Mouse (Mus musculus): ENCODE results near the gene Gm10273. TPM values are rescaled to one million over a fixed set of nuclear protein-coding genes. Genes with fewer than 3 reads are reported as not detected.

The Gm10273 gene
- total RNA-seq, 2 experiments from 2014 or later, result 146 to 148 TPM

DNA sequence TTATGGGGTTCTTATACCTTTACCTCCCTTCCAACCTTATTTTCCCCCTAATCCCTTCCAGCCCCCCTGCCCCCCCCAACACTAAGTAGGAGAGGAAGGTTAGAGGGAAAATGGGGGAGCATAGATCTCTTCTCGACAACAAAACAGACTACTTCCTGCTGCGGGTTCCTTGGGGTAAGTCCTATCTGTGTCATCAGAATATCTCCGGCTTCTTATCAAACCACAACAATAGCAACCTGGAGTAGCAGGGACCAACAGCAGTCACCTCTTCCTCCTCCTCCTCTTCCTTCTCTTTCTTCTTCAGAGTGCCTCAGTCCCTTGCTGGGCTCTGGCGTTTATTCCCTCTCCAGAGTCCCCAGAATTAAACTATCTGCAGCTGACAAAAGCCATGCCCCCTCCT lies 3.5 kb upstream of the Gm10273 start:
- intact Hi-C loops (cut with DNase I), result no loop called here
- DNase-seq, result no peak

DNA sequence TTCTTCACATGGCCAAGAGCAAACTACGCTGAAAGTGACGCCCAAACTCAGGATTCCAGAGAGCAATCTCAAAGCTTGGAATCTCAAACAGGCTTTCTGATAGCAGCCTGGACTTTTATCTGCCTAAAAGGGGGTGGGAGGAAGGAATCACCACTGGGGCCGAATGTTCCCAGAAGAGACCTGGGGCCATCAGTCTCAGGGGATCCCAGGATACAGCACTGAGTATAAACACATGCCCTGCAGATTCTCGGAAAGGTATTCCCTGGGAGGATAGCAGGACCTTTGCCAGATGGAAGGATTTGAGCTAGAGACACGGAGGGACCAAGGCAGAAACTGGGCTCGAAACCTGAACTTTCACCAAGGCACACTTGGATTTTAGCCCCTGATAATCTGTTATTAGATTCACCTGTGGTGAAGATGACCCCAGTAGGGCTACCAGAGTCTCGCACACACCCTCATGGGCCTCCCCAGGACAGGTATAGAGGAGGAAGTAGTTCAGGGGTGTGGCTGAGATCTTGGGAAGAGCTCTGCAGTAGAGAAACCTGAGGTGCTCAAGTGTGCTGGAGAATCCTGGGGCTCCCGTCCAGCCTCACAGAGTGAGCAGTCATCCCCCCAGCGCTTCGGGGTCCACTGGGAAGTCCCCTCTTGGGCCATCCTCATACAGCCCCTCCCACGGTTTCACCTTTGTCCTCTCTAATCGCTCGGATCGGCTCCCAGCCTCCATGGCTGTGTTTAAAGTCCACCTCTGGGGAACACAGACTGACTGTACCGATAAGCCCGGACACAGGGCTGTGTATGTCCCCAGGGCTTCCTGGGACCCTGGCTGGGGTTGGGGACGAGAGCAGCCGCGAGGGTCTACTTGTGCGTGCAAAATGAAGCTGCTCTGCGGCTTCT lies 7.7 kb downstream of the Gm10273 start, which contains the start of gene Pla2g12b:
TSS of gene Pla2g12b (plus strand) at position 762 of the 894 bp plus-strand sequence.
- intact Hi-C loops (cut with DNase I), result no loop called here
- no peak for DNase-seq

DNA sequence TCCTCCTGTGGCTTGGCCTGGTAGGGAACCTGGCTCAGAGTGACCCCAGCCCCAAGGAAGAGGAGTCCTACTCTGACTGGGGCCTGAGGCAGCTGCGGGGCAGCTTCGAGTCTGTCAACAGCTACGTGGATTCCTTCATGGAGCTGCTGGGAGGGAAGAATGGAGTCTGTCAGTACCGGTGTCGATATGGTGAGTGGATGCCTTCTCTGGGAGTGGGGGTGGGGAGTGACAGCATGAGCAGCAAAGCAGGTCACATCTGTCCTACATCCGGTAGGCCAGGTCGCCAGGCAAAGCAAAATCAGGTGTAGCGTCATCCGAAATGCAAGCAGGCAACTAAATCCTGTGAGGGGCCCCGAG lies 8.3 kb downstream of the Gm10273 start:
- intact Hi-C loops (cut with DNase I), result no loop called here
- no peak for DNase-seq

DNA sequence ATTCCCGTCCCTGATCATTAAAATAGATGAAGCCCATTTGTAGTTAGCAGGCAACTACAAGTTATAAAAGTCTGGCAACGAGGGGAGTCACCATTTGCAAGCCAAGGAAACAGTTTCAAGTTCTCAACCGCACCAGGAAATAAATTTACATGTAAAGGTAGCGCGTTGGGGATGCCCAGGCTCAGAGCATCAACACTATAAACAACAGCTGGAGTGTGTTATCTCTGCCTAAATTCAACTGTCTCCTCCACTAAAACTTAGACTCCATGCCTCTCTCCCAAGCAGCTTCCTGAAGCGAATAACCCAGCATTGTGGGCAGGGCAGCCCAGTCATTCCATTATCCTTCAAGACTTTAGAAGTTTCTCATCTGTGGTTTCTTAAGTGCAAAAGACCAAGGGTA lies 13.1 kb downstream of the Gm10273 start:
- DNase-seq, result no peak
- intact Hi-C loops (cut with DNase I), result no loop called here

DNA sequence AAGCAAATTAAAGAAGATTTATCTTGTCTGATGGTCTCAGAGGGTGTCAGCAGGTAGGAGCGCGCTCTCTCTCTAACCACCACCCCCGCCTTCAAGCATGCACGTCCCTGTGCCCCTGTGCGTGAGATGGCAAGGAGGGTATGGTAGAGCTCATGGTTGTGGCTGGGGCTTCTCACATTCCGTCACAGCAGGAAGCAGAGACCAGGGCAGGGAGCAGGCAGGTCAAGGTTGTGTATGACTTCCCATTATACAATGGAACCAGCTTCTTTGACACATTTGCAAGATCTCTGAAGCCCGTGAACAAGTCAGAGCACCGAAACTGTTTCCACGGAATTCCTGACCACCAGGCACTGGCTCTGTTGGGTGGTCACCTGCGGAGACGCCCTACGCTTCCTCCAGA lies 14.8 kb downstream of the Gm10273 start:
- no peak for DNase-seq
- intact Hi-C loops (cut with DNase I), result no loop called here

DNA sequence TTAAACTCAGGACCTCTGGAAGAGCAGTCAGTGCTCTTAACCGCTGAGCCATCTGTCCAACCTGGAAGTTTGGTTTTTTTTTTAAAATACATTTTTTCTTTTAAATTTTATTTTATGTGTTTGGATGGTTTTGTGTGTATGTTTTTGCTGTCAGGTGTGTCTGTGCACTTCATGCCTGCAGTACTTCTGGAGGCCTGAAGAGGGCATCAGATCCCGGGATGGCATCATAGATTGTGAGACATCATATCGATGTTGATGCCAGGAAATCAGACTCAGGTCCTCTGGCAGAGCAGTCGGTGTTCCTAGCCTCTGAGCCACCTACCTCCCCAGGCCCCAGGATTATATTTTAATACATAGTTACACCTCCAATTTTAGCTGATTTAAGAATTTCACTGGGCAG lies 18.3 kb downstream of the Gm10273 start:
- DNase-seq, result no peak
- intact Hi-C loops (cut with DNase I), result no loop called here

DNA sequence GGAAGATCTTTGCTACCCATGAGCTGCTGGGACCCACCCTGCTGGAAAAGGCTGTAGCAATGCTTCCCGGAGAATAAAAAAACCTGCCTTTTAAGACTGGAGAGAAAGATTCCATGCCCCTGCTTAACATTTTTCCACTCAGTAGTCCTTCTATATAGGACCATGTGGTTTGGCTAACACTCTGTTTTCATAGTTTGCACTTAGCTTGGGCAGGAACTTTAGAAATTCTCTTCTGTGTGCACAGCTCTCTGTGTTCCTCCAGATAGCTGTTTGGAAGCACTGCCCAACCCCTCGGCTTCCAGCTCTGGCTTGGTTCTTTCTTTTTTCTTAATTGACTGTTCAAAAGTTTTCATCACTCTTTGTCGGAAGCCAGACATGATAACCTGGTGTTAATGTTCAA lies 21.2 kb downstream of the Gm10273 start:
- no peak for DNase-seq
- intact Hi-C loops (cut with DNase I), result no loop called here

DNA sequence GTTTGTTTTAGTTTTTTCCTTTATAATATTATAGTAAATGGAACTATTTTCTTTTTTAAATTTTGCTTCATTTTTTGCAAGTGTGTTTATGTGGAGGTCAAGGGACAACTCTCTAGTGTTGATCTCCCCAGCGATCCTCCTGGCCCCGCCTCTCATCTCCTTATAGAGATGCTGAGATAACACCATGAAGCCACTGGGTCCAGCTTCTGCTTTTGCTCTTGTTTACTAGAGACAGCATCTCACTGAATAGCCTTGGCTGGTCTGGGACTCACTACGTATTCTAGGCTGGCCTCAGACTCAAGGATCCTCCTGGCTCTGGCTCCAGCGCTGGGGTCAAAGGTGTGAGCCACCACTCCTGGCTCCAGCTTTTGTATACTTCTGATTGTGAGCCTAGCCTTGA lies 24.1 kb downstream of the Gm10273 start:
- DNase-seq, result no peak

DNA sequence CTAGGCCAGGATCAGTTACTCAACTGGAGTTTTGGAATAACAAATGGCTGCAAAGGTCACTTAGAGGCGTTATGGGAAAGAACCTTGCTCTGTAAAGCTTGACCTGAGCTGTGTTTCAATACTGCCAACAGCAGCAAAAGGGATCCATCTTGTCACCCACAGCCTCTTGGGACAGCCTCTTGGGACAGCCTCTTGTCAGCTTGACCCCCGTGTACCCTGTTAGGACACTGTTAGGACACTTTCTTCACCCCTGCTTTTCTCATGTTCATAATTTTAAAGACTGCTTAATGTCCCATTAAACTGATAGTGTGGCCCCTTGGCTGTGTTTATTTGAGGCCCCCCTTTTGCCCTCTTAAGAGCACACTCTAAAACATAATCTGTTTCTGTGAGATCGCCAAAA lies 29.0 kb downstream of the Gm10273 start:
- DNase-seq, result no peak
- intact Hi-C loops (cut with DNase I), result no loop called here

More for the DNA sequence above, 24.1 kb downstream of the Gm10273 start:
- intact Hi-C loops (cut with DNase I), result no loop called here

DNA sequence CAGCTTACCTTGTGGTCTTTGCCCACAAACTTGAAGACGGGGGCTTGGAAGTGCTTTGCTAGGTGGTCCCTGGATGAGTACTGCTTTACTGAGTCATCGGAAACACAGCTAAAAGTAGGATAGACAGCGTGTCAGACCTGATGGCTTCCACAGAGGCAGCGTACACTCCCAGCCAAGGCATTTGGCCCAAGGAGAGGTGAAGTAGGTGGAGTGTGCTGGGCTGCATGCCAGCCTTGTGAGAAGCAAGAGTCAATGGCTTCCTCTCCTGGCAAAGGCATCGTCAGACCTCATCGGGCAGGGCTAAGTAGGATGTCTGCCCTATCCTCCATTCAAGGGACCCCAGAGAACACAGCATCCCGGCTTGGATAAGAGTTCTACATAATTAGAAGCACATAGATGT lies 29.9 kb downstream of the Gm10273 start:
- intact Hi-C loops (cut with DNase I), result no loop called here
- peak; percentile 63 to 73 for DNase-seq

DNA sequence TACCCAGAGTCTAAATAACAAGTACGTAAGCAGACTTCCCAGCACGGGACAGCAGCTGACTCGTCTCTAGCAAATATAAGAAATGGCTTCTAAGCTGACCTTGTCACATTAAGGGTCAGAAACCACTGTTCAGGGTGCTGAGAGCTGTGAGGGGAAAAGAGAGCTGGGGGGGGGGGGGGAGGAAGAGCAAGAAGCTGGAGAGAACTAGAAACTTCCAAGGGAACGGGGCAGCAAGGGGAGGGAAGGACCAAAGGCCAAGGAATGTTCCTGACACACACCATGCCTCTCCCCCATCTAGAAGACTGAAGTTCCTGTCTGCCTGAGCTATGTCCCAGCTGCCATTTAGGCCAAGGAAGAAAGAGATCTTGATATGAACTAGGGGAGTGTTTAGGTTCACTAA lies 30.9 kb downstream of the Gm10273 start:
- intact Hi-C loops (cut with DNase I), result no loop called here
- DNase-seq, result no peak

DNA sequence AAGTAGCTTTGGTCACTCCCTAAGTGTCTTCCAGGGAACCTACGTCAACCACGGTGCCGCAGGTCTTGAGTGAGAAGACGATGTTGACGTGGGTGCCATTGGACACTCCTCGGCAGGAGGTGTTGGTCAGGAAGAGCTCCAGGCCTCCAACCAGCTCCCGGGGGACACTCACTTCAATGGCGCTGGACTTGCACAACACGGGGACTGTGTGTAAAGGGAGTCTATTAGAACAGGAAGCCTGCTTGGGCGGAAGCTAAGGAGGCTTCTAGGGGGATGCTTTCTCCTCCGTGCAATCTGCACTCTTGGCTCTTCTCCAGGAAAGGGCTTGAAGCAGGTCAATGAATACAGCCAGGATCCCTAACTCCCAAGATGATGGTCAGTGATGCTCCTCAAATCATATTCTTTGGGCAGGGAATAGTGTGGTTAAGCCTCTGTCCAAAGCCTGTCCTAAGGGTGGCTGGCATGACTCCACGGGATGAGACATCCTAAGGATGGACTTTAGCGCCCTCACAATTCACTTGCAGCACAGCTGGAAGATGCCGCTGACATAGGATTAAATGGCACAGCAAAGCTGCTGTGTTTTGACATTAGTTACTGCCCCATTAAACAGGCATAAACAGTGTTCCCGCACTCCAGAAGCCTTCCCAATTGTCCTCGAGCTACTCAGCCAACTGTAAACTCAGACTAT lies 34.2 kb downstream of the Gm10273 start:
- DNase-seq, result no peak
- intact Hi-C loops (cut with DNase I), result no loop called here

DNA sequence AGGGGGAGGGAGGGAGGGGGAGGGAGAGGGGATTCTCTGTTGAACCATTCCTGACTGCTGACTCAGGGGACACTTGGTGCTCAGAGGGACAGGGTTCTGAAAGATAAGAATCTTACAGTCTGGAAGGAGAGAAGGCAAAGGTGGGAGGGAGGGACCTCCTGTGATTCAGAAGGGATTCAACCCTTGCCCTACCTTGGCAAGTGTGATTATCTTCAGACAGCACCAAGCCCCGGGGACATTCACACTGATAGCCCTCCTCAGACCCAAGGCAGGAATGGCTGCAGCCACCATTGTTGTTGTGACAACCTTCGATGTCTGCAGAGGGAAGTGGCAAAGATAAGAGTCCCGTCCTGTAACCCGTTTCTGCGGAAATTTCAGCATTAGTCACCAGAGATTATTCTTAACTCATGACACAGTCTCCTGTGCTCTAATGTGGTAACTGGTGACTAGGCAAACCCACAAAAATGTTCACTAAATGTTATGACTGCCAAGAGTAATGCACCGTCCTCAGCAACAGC lies 35.3 kb downstream of the Gm10273 start:
- intact Hi-C loops (cut with DNase I), result no loop called here
- no peak for DNase-seq

DNA sequence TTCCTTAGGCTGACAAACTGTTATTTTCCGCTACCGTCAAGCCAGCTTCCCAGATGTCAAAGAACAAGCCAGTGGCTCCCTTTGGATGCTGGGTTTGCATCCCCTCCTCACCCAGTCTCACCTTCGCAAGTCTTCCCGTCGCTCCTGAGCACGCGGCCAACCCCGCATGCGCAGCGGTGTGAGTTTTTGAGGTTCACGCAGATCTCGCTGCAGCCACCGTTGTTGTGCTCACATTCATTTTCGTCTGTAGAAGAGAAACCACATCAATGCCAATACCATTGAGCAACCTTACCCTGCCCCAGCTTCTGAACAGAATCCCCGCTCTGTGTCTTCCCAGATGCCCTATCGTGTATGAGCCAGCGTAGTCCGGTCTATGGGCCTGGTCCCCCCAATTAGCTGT lies 40.3 kb downstream of the Gm10273 start:
- intact Hi-C loops (cut with DNase I), result no loop called here
- no peak for DNase-seq

DNA sequence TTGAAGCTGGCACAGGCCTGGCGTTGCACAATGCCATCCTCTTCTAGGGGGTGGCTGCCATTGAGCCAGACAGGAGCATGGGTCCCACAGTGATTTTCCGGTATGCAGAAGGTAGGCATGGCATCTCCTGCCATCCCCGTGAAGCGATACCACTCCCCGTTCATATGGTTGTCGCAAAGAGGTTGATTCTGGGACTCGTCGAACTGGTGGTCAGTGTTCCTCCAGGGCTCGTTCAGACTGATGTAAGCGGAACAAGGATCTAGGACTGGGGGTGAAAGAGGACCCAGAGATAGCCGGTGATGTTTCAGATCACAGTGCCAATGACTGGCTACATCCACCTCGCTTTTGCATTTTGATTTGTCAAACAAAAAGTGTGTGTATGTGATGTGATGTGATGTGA lies 43.2 kb downstream of the Gm10273 start:
- intact Hi-C loops (cut with DNase I), result no loop called here
- no peak for DNase-seq

DNA sequence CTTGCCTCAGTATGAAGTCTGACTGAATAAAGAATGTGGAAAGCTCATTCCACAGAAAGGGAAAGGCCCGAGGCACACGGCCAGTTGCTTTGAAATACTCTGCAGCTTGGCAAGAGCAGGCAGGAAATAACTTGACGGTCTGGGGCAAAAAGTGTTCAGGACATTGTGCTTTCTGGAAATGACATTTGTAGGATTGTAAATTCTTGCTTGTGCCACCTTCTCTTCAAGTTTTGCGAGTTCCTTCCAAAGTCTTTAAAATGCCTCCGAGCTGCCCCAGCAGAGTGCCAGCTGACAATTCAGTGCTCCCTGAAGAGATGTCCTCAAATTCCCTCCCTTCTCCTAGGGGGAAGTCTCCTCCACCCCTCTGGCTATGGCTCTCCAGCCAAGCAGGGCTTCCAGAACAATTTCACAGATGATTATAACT lies 44.1 kb downstream of the Gm10273 start:
- intact Hi-C loops (cut with DNase I), result no loop called here
- DNase-seq, result peak; percentile 64

DNA sequence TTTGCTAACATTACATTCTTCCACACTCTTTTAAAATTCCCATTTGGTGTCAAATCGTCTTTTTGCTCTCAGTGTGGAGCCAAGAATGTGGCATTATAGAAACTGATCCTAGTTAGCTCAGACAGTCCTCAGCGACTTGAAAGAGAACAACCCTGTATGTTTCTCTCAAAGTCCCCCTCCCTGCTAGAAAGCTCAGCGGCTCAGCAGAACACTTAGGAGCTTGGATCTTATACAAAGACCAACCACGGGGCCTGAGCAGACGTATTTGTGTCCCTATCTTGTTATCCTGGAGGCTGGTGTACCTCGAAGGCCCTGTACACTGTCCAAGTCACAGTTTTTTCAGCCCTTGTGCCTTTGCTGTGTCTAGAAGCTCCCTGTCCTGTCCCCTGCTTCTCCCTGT lies 44.7 kb downstream of the Gm10273 start:
- intact Hi-C loops (cut with DNase I), result no loop called here
- no peak for DNase-seq

DNA sequence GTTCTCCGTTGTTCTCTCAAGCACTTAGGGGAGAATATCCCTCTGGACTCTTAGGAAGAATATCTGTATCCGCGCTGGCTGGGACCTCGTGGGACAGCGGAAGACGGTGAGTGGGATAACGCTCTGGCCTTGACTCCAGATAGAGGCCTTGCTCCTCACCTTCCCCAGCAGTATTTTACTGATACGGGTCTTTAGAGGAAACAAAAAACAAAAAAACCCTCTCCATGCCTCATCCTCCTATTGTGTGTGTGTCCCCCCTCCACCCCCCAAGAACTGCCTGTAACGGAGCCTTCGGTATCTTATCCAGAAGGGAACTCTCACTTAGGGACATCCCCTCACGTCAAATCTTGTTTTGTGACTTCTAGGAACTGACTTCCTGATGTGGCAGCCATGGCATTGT lies 46.3 kb downstream of the Gm10273 start, which contains the start of gene Oit3:
TSS of gene Oit3 (minus strand) at position 44 of the 400 bp plus-strand sequence.
- no peak for DNase-seq
- intact Hi-C loops (cut with DNase I), result no loop called here

DNA sequence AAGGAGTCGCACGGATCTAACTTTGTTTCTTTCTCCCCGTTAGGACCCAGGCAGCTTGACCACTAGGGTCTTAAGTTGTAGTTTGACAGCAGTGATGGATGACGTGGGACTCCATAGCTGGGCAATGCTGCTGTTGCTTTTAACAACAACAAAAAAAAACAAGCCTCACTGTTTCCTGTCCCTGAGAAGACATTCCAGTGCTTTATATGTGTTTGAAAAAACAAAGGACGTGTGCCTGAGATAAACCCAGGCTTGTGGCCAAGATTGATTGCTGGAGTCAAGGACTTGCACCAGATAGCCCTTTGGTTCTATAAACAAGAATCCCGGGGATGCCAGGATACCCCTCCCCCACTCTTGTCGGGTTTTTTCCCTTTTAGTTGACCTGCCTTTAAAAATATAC lies 47.8 kb downstream of the Gm10273 start:
- intact Hi-C loops (cut with DNase I), result no loop called here

DNA sequence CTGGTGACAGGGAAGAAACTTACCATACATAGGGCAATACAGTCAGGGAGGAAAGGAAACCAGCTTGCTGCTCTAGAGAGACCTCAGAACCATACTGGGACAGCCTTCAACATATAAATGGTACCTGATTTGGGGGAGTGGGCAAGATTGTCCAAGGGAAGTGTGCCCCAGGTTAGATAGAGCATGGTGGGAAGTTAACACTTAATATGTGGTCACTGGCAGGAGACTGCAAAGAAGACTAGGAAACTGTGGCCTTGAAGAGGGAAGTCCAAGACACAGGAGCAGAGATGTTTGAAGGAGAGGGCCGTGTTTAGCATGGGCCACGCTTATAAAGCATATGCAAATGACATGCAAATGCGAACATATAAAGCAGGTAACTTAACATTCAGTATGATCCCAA lies 48.7 kb downstream of the Gm10273 start:
- intact Hi-C loops (cut with DNase I), result no loop called here
- no peak for DNase-seq

More for the DNA sequence above, 47.8 kb downstream of the Gm10273 start:
- no peak for DNase-seq

DNA sequence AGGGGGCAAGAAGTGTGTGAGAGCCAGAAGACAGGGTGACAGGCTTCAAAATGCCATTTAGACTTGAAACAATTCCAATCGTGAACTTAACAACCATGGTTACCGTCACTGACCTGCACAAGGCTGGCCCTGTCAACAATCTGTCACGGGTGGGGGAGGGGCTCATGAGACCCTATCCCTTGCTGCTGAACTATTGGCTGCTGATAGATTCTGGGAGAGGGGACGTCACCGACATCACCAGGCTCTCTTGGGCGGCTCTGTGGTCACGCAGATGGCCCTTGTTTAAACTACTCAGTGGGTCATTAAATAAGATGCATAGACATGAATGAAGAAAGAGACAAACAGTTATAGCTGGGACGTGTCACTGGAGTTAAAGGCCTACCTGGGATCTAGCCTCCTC lies 49.2 kb downstream of the Gm10273 start:
- intact Hi-C loops (cut with DNase I), result no loop called here
- no peak for DNase-seq

All from heart, postnatal 36 days (tissue).